Mouse (Mus musculus): Measurements from ENCODE around the gene Ppp1r13b. TPM values are rescaled to one million over a fixed set of nuclear protein-coding genes. Genes with fewer than 3 reads are reported as not detected.

The Ppp1r13b gene
- polyA plus RNA-seq, 1 experiment, result 34.1 TPM

DNA sequence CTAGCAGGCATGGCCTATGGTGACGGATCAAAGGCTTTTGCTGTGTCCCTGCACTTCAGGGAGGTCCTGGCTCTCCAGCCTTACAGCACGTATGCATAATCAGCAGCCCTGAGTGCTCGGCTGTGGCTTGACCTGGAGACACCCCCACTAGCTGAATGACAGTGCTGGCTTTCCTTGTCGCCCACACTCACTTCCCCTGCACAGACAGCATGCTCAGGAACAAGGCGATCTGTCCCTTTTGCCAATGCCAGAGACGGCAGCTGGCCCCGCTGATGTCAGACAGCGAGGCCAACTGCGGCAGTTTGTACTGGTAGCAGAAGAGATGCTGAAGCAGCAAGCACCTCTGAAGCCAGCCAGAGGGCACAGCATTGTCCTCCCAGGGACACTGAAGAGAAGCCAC, 12.1 kb upstream of the Ppp1r13b start:
- Histone ChIP-seq H3K4me3 (replicated peaks; ENCODE audit: extremely low read depth, low read depth, low read length) (no peak overlapping the region), H3K4me1 (ENCODE audit: control insufficient read depth, insufficient read depth, low read length) (peaks cover 4% of the 10 kb centered on the region; the same call in 1 of the 2 replicates)
- DNase-seq, result no peak
- no peak for TF ChIP-seq POLR2A (IDR thresholded peaks at IDR 0.05; ENCODE audit: borderline replicate concordance, extremely low read depth, low read depth, low read length)
- TF ChIP-seq CTCF (IDR thresholded peaks at IDR 0.05; ENCODE audit: insufficient read depth, low read length), result no peak
- 42% methylated on average over 9 of the region's 9 CpGs for WGBS

DNA sequence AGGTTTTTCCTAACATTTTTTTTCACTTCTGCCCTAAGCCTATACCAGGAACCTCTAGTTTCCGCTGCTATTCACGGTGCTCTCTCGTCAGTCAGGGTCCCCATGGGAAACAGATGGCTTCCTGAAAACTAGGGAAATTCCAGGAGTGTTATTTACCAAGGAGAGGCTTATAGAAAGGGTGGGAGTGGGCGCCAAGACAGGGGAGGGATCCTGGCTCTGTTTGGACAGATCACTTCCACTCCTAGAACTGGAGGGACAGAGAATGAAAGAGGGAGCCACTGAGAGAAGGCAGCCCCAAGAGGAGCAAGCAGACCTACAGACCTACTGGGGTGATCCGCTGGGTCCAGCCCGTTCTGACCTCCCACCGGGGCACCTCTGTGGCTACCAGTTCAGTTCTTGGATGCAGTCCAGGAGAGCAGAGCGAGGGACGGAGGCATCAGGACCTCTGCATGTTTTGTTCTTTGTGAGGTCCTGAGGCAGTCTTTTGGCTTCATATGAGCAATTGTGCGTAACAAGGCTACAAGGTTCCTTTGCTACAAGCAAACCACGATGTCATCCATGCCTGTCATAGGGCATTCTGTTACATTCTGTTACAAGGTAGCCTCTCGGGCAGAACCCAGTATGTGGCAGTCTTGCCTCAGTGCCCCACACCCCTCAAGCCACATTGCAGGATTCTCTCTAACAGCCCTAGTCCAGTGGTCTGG, 8.8 kb upstream of the Ppp1r13b start:
- Histone ChIP-seq H3K4me3 (replicated peaks; ENCODE audit: extremely low read depth, low read depth, low read length) (no peak overlapping the region), H3K4me1 (ENCODE audit: control insufficient read depth, insufficient read depth, low read length) (peaks cover 4% of the 10 kb centered on the region)
- no peak for DNase-seq
- WGBS, result 33% methylated on average over 12 of the region's 12 CpGs
- TF ChIP-seq CTCF (IDR thresholded peaks at IDR 0.05; ENCODE audit: insufficient read depth, low read length) (no peak), POLR2A (IDR thresholded peaks at IDR 0.05; ENCODE audit: borderline replicate concordance, extremely low read depth, low read depth, low read length) (no peak)

DNA sequence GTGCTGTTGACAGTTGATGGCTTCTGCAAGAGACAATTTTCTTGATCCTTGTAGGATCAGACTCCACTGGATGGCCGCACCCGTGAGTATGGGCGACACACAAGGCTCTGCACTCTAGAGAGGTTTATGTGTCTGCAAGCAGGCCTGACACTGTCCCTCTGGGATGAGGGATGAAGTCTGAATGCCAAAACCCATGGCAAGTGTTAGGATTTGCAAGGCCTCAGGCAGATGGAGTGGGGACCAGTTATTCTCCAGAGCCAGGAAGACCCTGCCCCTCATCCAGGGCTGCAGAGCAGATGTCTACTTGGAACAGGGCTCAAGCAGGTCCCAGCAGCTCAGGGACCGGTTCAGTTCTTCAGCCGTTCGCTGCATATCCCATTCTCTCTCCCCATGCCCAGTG, 7.9 kb upstream of the Ppp1r13b start:
- H3K4me3 ChIP-seq (replicated peaks; ENCODE audit: extremely low read depth, low read depth, low read length), result no peak overlapping the region
- no peak for DNase-seq
- WGBS, result 93% methylated on average over 6 of the region's 6 CpGs
- peaks cover 7% of the 10 kb centered on the region for H3K4me1 ChIP-seq (ENCODE audit: control insufficient read depth, insufficient read depth, low read length)
- no peak for TF ChIP-seq CTCF (IDR thresholded peaks at IDR 0.05; ENCODE audit: insufficient read depth, low read length)
- no peak for TF ChIP-seq POLR2A (IDR thresholded peaks at IDR 0.05; ENCODE audit: borderline replicate concordance, extremely low read depth, low read depth, low read length)

DNA sequence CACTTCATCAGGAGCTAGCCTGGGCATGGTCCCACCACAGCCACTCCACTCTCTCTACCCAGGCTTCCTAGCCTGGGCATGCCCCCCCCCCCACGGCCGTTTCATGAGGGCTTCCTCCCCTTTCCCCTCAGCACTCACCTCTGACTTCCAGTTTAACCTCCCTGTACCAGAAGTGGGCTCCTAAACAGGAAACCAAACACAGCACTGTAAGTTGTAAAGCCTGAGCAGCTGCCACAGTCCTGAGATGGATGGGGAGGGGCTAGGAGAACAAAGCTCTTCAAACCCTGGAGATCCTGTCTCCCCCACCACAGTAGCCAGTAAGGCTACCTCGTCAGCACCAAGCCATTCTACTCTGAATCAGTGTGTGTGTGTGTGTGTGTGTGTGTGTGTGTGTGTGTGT, 6.1 kb upstream of the Ppp1r13b start:
- TF ChIP-seq POLR2A (IDR thresholded peaks at IDR 0.05; ENCODE audit: borderline replicate concordance, extremely low read depth, low read depth, low read length) (no peak), CTCF (IDR thresholded peaks at IDR 0.05; ENCODE audit: insufficient read depth, low read length) (no peak)
- DNase-seq, result no peak
- Histone ChIP-seq H3K4me1 (ENCODE audit: control insufficient read depth, insufficient read depth, low read length) (peaks cover 7% of the 10 kb centered on the region), H3K4me3 (replicated peaks; ENCODE audit: extremely low read depth, low read depth, low read length) (no peak overlapping the region)
- 36% methylated on average over 3 of the region's 3 CpGs for WGBS

DNA sequence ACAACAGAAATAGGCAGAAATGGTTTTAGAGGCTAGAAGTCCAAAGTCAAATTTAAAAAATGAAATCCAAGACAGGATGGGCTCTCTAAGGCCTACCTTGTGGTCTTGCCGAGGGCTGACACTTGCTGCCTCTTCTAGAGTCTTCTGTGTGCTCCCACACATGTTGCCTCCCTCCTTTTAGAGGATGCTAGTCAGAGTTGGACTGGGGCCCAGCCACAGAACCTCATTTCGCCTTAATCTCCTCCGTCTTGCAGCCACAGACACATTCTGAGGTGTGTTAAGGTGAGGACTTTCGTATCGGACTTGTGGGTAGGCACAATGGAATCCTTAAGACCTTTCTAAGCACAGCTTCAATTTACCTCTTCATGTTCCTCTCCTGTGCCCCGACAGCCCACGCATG, 4.9 kb upstream of the Ppp1r13b start:
- TF ChIP-seq CTCF (IDR thresholded peaks at IDR 0.05; ENCODE audit: insufficient read depth, low read length) (no peak), POLR2A (IDR thresholded peaks at IDR 0.05; ENCODE audit: borderline replicate concordance, extremely low read depth, low read depth, low read length) (no peak)
- Histone ChIP-seq H3K4me3 (replicated peaks; ENCODE audit: extremely low read depth, low read depth, low read length) (no peak overlapping the region), H3K4me1 (ENCODE audit: control insufficient read depth, insufficient read depth, low read length) (peaks cover 12% of the 10 kb centered on the region)
- no peak for DNase-seq
- WGBS, result 77% methylated on average over 7 of the region's 7 CpGs

DNA sequence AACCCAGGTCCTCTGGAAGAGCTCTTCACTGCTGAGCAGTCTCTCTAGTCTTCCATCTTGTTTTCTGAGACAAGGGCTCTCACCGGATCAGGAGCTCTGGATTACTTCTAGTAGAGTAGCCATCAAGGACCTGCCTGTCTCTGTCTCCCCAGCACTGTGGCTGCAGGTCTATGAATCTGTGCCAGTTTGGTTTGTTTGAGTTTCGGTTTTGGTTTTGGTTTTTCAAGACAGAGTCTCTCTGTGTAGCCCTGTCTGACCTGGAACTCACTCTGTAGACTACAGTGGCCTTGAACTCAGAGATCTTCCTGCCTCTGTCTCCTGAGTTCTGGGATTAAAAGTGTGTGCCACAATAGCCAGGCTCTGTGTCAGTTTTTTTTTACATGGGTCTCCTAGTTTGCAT, 3.9 kb upstream of the Ppp1r13b start:
- no peak for DNase-seq
- 77% methylated on average over 2 of the region's 2 CpGs for WGBS
- Histone ChIP-seq H3K4me3 (replicated peaks; ENCODE audit: extremely low read depth, low read depth, low read length) (no peak overlapping the region), H3K4me1 (ENCODE audit: control insufficient read depth, insufficient read depth, low read length) (peaks cover 9% of the 10 kb centered on the region)
- TF ChIP-seq POLR2A (IDR thresholded peaks at IDR 0.05; ENCODE audit: borderline replicate concordance, extremely low read depth, low read depth, low read length), result no peak
- TF ChIP-seq CTCF (IDR thresholded peaks at IDR 0.05; ENCODE audit: insufficient read depth, low read length), result no peak

DNA sequence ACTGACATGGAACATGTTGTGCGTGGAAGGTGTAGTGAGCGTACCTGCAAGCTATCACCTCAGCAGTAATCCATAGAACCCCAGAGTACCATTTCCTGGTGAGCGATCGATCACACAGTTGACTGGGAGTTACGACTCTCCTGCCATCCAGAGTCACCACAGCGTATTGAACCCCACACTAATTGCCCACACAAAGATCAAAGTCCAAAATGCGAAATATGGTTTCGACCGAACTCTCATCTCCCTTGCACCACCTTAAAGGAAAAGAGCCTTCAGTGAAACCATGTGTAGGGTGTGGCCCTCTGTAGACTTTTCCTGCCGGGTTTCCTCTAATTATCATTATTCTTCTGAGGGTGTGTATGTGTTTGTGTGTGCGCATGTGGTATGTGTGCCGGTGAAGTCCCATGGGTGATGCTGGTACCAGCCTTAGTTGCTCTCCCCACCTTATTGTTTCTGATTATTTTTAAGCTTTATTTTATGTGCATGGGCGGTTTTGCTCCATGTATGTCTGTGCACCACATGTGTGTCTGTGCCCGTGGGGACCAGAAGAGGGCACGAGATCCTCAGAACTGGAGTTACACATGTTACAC, 3.4 kb upstream of the Ppp1r13b start:
- Histone ChIP-seq H3K4me3 (replicated peaks; ENCODE audit: extremely low read depth, low read depth, low read length) (no peak overlapping the region), H3K4me1 (ENCODE audit: control insufficient read depth, insufficient read depth, low read length) (peaks cover 7% of the 10 kb centered on the region)
- TF ChIP-seq CTCF (IDR thresholded peaks at IDR 0.05; ENCODE audit: insufficient read depth, low read length) (no peak), POLR2A (IDR thresholded peaks at IDR 0.05; ENCODE audit: borderline replicate concordance, extremely low read depth, low read depth, low read length) (no peak)
- WGBS, result 67% methylated on average over 15 of the region's 15 CpGs
- DNase-seq, result no peak

DNA sequence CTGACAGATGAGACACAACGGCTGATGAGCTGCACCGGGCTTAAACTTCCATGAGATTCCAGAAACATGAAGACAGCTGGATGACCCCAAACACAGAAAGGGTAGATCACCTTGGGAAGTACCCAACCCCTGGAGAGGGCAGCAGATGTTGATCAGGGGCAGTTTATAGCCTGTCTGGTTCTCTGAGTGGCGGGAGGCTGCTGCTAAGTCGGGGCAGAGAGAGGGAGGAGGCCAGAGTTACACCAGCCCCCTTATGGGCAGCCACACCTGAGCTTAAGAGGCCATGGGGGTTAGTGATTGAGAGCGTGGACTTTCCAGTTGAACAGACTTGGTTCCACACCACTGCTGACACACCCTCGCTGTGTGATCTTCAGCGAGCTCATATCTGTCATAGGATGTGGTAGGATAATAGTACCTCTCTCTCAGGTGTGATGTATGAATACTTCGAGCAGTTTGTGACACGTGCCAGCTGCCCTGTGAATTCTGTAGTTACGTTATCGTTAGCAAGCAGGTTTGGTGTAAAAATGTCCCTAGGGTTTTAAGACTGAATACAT, 1.2 kb upstream of the Ppp1r13b start:
- TF ChIP-seq CTCF (IDR thresholded peaks at IDR 0.05; ENCODE audit: insufficient read depth, low read length), result no peak
- no peak for TF ChIP-seq POLR2A (IDR thresholded peaks at IDR 0.05; ENCODE audit: borderline replicate concordance, extremely low read depth, low read depth, low read length)
- Histone ChIP-seq H3K4me1 (ENCODE audit: control insufficient read depth, insufficient read depth, low read length) (peaks cover 7% of the 10 kb centered on the region), H3K4me3 (replicated peaks; ENCODE audit: extremely low read depth, low read depth, low read length) (no peak overlapping the region)
- no peak for DNase-seq
- 57% methylated on average over 11 of the region's 11 CpGs for WGBS

DNA sequence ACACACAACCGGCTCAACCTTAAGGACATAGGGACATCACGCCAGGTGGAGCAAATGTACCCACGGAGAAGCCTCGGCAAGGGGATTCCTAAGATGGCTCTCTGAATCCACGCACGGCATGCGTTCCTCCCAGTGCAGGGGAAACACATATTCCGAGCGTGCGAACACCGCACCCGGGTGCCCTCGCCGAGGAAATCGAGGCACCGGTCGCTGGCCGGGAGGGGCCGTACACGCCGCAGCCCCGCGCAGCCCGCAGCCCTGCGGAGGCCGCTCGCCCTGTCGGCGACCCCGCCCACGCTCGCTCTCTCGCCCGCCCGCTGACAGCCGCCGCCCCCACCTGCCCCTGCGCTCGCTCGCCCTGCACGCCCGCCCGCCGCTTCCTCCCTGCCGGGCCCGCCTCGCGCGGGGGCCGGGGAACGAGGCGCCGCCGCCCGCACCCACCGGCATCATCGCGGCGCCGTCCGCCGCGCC, 454 bp downstream of the Ppp1r13b start:
- TF ChIP-seq CTCF (IDR thresholded peaks at IDR 0.05; ENCODE audit: insufficient read depth, low read length), result no peak
- TF ChIP-seq POLR2A (IDR thresholded peaks at IDR 0.05; ENCODE audit: borderline replicate concordance, extremely low read depth, low read depth, low read length), result no peak
- DNase-seq, result peak; percentile 76
- 3% methylated on average over 63 of the region's 63 CpGs for WGBS
- H3K4me1 ChIP-seq (ENCODE audit: control insufficient read depth, insufficient read depth, low read length), result peaks cover 10% of the 10 kb centered on the region
- H3K4me3 ChIP-seq (replicated peaks; ENCODE audit: extremely low read depth, low read depth, low read length), result peak overlapping the region; percentile 71
